Comparison of ENCODE assay signal across 23 mouse cellular contexts in genomic region chr14:62755095-62755640, GRCm38 (mm10). TPM values are rescaled to one million over a fixed set of nuclear protein-coding genes. Genes with fewer than 3 reads are reported as not detected.
DNase-seq lines count a peak whose midpoint lies in the region; ATAC-seq and TF ChIP-seq lines count a peak whose summit lies in the region.
"Had no signal": no experiment of that assay in that cellular context is flagged by ENCODE, and none has a peak within 500 bp of the region (broad histone marks: within the 10 kb centered on the region; RNA-seq: fewer than 3 reads in every experiment).

No protein-coding gene starts in this region.

- H3K4me2 ChIP-seq in liver, embryonic 12.5 days, result peak overlapping the region; percentile 29
- no peak overlapping the region for H3K4me2 ChIP-seq in liver, postnatal 0 days (ENCODE audit: low read depth, low read length)
- peak overlapping the region; percentile 25 for H3K4me2 ChIP-seq in liver, embryonic 15.5 days
- no peak overlapping the region for H3K4me2 ChIP-seq in midbrain, embryonic 14.5 days (ENCODE audit: low read length)
- H3K4me2 ChIP-seq: embryonic facial prominence, embryonic 13.5 days; forebrain, embryonic 12.5 days; heart, embryonic 11.5 days; heart, embryonic 15.5 days; hindbrain, embryonic 13.5 days had no signal

- H3K36me3 ChIP-seq in liver, embryonic 12.5 days, result peaks cover 43% of the 10 kb centered on the region
- H3K36me3 ChIP-seq in liver, postnatal 0 days (replicated peaks; ENCODE audit: insufficient read depth, low read length), result peaks cover 7% of the 10 kb centered on the region
- H3K36me3 ChIP-seq in liver, embryonic 15.5 days (replicated peaks), result peaks cover 32% of the 10 kb centered on the region
- H3K36me3 ChIP-seq in midbrain, embryonic 14.5 days (ENCODE audit: control insufficient read depth, insufficient read depth, low read length), result peaks cover 11% of the 10 kb centered on the region

- H3K4me3 ChIP-seq in liver, embryonic 12.5 days, result no peak overlapping the region
- no peak overlapping the region for H3K4me3 ChIP-seq in liver, postnatal 0 days (ENCODE audit: low read depth, low read length)
- no peak overlapping the region for H3K4me3 ChIP-seq in liver, embryonic 15.5 days (replicated peaks)
- H3K4me3 ChIP-seq in midbrain, embryonic 14.5 days (replicated peaks; ENCODE audit: low read depth, low read length), result no peak overlapping the region
- H3K4me3 ChIP-seq: embryonic facial prominence, embryonic 13.5 days; forebrain, embryonic 12.5 days; heart, adult 2 months; heart, embryonic 15.5 days; hindbrain, embryonic 13.5 days had no signal

- TF ChIP-seq CTCF in liver, postnatal 0 days (IDR thresholded peaks at IDR 0.05; ENCODE audit: low read depth), result no peak

- DNase-seq in liver, postnatal 0 days, result no peak
- DNase-seq in R1 (ENCODE audit: low read depth, low spot score), result peak; percentile 40
- no peak for DNase-seq in midbrain, embryonic 14.5 days
- DNase-seq in B cell, adult 2 months, result no peak
- DNase-seq: adrenal gland, adult 2 months; adrenal gland, postnatal 25 days; cerebellum, adult 11 months; cerebellum, adult 9-10 months; cerebellum, postnatal 25 days; gastrocnemius, postnatal 14 days; heart, adult 2 months; heart, postnatal 14 days had no signal

- H3K4me1 ChIP-seq in liver, embryonic 12.5 days, result peaks cover 58% of the 10 kb centered on the region
- H3K4me1 ChIP-seq in liver, postnatal 0 days (ENCODE audit: insufficient read depth), result peaks cover 8% of the 10 kb centered on the region
- peaks cover 42% of the 10 kb centered on the region for H3K4me1 ChIP-seq in liver, embryonic 15.5 days (replicated peaks)
- H3K4me1 ChIP-seq in midbrain, embryonic 14.5 days (ENCODE audit: control insufficient read depth, insufficient read depth, low read length), result peaks cover 8% of the 10 kb centered on the region

- no peaks in the 10 kb centered on the region for H3K9me3 ChIP-seq in liver, embryonic 12.5 days (replicated peaks)
- H3K9me3 ChIP-seq in liver, postnatal 0 days (ENCODE audit: low read length), result no peaks in the 10 kb centered on the region
- no peaks in the 10 kb centered on the region for H3K9me3 ChIP-seq in liver, embryonic 15.5 days (replicated peaks)
- H3K9me3 ChIP-seq in midbrain, embryonic 14.5 days (ENCODE audit: control insufficient read depth, low read length), result no peaks in the 10 kb centered on the region
- H3K9me3 ChIP-seq: embryonic facial prominence, embryonic 13.5 days; forebrain, embryonic 12.5 days; heart, embryonic 15.5 days; hindbrain, embryonic 13.5 days had no signal

- WGBS in liver, embryonic 12.5 days (ENCODE audit: insufficient replicate concordance), result 49% methylated on average over 1 of the region's 1 CpGs
- 57% methylated on average over 1 of the region's 1 CpGs for whole genome bisulfite sequencing in liver, postnatal 0 days (ENCODE audit: insufficient replicate concordance)
- 46% methylated on average over 1 of the region's 1 CpGs for WGBS in liver, embryonic 15.5 days (ENCODE audit: insufficient replicate concordance)
- WGBS in midbrain, embryonic 14.5 days, result 98% methylated on average over 1 of the region's 1 CpGs

- no peak for ATAC-seq in liver, embryonic 12.5 days
- no peak for ATAC-seq in liver, postnatal 0 days
- no peak for ATAC-seq in liver, embryonic 15.5 days (ENCODE audit: insufficient read depth)
- no peak for ATAC-seq in midbrain, embryonic 14.5 days (ENCODE audit: low FRiP score, low TSS enrichment)
- no peak for ATAC-seq in cerebellum, adult (ENCODE audit: insufficient number of reproducible peaks, low FRiP score, low TSS enrichment)
- ATAC-seq: activated CD4-positive, CD25-positive, alpha-beta regulatory T cell, adult 4 months; forebrain, embryonic 16.5 days; hindbrain, postnatal 0 days had no signal

- peak overlapping the region; percentile 77 for H3K27ac ChIP-seq in liver, embryonic 12.5 days
- H3K27ac ChIP-seq in liver, postnatal 0 days (ENCODE audit: low read depth), result no peak overlapping the region
- H3K27ac ChIP-seq in liver, embryonic 15.5 days (replicated peaks), result peak overlapping the region; percentile 48; the same call in 1 of the 2 replicates
- H3K27ac ChIP-seq in midbrain, embryonic 14.5 days (replicated peaks; ENCODE audit: low read depth, low read length), result no peak overlapping the region
- H3K27ac ChIP-seq: embryonic facial prominence, embryonic 13.5 days; forebrain, embryonic 12.5 days; heart, adult 2 months; heart, embryonic 15.5 days; hindbrain, embryonic 13.5 days; hindbrain, postnatal 0 days had no signal

- no peak for TF ChIP-seq EP300 in liver, postnatal 0 days (IDR thresholded peaks at IDR 0.05; ENCODE audit: low read depth)

- H3K9ac ChIP-seq in liver, embryonic 12.5 days, result no peak overlapping the region
- H3K9ac ChIP-seq in liver, postnatal 0 days (replicated peaks), result no peak overlapping the region
- no peak overlapping the region for H3K9ac ChIP-seq in liver, embryonic 15.5 days
- no peak overlapping the region for H3K9ac ChIP-seq in midbrain, embryonic 14.5 days (replicated peaks; ENCODE audit: low read length)
- H3K9ac ChIP-seq: embryonic facial prominence, embryonic 13.5 days; forebrain, embryonic 12.5 days; heart, embryonic 15.5 days; hindbrain, embryonic 13.5 days had no signal

- no peaks in the 10 kb centered on the region for H3K27me3 ChIP-seq in liver, embryonic 12.5 days (replicated peaks)
- no peaks in the 10 kb centered on the region for H3K27me3 ChIP-seq in liver, postnatal 0 days (ENCODE audit: insufficient read depth, low read length)
- H3K27me3 ChIP-seq in liver, embryonic 15.5 days, result no peaks in the 10 kb centered on the region
- H3K27me3 ChIP-seq in midbrain, embryonic 14.5 days (ENCODE audit: control insufficient read depth, insufficient read depth, low read length), result no peaks in the 10 kb centered on the region
- H3K27me3 ChIP-seq: embryonic facial prominence, embryonic 13.5 days; forebrain, embryonic 12.5 days; heart, embryonic 15.5 days; hindbrain, embryonic 13.5 days had no signal

RNA-seq across cellular contexts. Expression of gene Ints6, which starts 5.8 kb away (rescaled TPM):
- 21.8 and 26.9 TPM in 2 replicates for polyA plus RNA-seq in liver, embryonic 12.5 days (2016; fragmentation: Nextera tagmentation; extraction: Ambion mirVana)
- polyA plus RNA-seq in liver, postnatal 0 days (2015; fragmentation: Nextera tagmentation; extraction: Ambion mirVana), result 6.7 and 8.2 TPM in 2 replicates
- 11.1 and 11.4 TPM in 2 replicates for polyA plus RNA-seq in liver, embryonic 15.5 days (2015; fragmentation: Nextera tagmentation; extraction: Ambion mirVana)
- 21.2 and 32.5 TPM in 2 replicates for polyA plus RNA-seq in midbrain, embryonic 14.5 days (2014; fragmentation: Nextera tagmentation; extraction: Ambion mirVana)

Comparison
In these comparisons a context has a peak if more than half of its experiments do, and no peak if none do; other contexts are left out.
1. H3K27ac ChIP-seq: peak in liver, embryonic 12.5 days (single experiment) and liver, embryonic 15.5 days (single experiment); none in liver, postnatal 0 days (single experiment) and midbrain, embryonic 14.5 days (single experiment).
2. H3K4me2 ChIP-seq: peak in liver, embryonic 12.5 days (single experiment) and liver, embryonic 15.5 days (single experiment); none in liver, postnatal 0 days (single experiment) and midbrain, embryonic 14.5 days (single experiment).